Mouse (Mus musculus) kidney, adult 2 months (tissue): ENCODE data around the gene Prn. TPM values are rescaled to one million over a fixed set of nuclear protein-coding genes. Genes with fewer than 3 reads are reported as not detected.
A peak's percentile ranks its signal among the peaks of the same experiment; 100 is the strongest.

Experiments used
- DNase-seq: peaks from one replicate; pipeline ENCODE4 v3.0.0; 2021
- H3K27ac ChIP-seq: fragments of 200-500 bp; 2 replicates; pipeline ENCODE4 v1.5.1; 2012; ENCODE audit warnings: low read depth, low read length, control low read depth, inconsistent platforms; ENCODE audit not compliant: insufficient read depth
- H3K27me3 ChIP-seq: fragments of 200-500 bp; replicated peaks from 2 replicates; pipeline ENCODE4 v1.6.1; 2012; ENCODE audit warnings: mild to moderate bottlenecking, moderate library complexity, low read length, inconsistent platforms; ENCODE audit not compliant: control insufficient read depth, insufficient read depth
- H3K36me3 ChIP-seq: fragments of 200-500 bp; 2 replicates; pipeline ENCODE4 v1.6.1; 2012; ENCODE audit warnings: mild to moderate bottlenecking, moderate library complexity, low read length, inconsistent platforms; ENCODE audit not compliant: control insufficient read depth, insufficient read depth
- H3K4me1 ChIP-seq: fragments of 200-500 bp; 2 replicates; pipeline ENCODE4 v1.6.1; 2011; ENCODE audit warnings: low read length; ENCODE audit not compliant: control insufficient read depth, insufficient read depth
- H3K4me3 ChIP-seq: fragments of 200-500 bp; 2 replicates; pipeline ENCODE4 v1.5.1; 2011; ENCODE audit warnings: mild to moderate bottlenecking, low read depth, low read length, control low read depth; ENCODE audit not compliant: insufficient read depth
- CTCF ChIP-seq: fragments of 200-500 bp; conservative IDR thresholded peaks from 2 replicates; pipeline ENCODE4 v1.5.1; 2011; ENCODE audit warnings: low read depth, mild to moderate bottlenecking, control low read depth, low read length, moderate library complexity, mixed read lengths; ENCODE audit not compliant: insufficient read depth, insufficient read length
- POLR2A ChIP-seq: fragments of 200-500 bp; IDR thresholded peaks from one replicate; pipeline ENCODE4 v1.6.1; 2011; ENCODE audit warnings: low read depth, low read length, control low read depth
- WGBS: fragments of 180-500 bp; shearing (Covaris S2); methylation state at CpG from one replicate; pipeline ENCODE4 v1.1.7; 2018; 5-methylcytosine and 5-hydroxymethylcytosine counted together
- polyA plus RNA-seq: library from polyadenylated mRNA; depleted of rRNA; stranded (reverse); fragments of >200 nt; gene quantifications from 2 replicates; pipeline ENCODE4 v1.2.3, GENCODE M21; 2012

Gene Prn
- polyA plus RNA-seq, 1 experiment: not detected

DNA sequence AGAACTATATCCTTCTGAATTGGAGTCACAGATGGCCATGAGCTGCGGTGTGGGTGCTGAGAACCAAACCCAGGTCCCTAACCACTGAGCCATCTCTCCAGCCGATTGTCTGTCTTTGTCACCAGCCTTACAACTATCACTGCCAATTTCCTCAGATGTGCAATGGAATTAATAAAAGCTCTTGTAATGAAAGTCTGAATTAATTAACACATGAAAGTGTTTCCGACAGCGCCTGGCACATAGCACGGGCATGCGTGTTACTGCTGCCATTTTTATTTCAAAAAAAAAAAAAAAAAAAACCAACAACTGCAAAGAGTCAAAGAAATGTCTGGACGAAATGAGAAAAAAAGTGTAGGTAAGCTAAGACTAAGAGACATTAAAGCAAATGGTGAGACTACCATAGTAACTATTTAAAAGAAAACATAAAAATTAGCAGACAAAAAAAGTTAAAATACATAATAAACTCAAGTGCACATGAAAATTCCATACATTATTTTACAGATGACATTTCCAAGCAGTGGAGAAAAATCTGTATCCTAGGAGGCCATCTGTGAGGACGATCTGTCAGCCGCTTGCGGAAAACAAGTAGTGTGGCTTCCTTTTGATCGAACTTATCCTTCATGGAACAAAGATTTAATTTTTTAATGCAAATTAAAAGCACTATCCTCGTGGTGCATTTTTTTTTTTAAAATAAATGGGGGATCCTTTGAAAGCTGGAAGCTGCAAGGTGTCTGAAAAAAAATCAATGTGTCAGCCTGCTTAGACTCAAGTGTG is 12.2 kb upstream of the Prn start:
- TF ChIP-seq POLR2A: no peak
- TF ChIP-seq CTCF: no peak
- DNase-seq: no peak
- Histone ChIP-seq H3K4me1 (no peaks in the 10 kb centered on the region), H3K27me3 (no peaks in the 10 kb centered on the region), H3K36me3 (no peaks in the 10 kb centered on the region), H3K27ac (no peak overlapping the region), H3K4me3 (no peak overlapping the region)
- WGBS: 94% methylated on average over 12 of the region's 12 CpGs

GRCm38 (mm10) chr2:131902423-131902822 is 7.3 kb upstream of the Prn start:
- no peaks in the 10 kb centered on the region for H3K36me3 ChIP-seq
- H3K27me3 ChIP-seq: no peaks in the 10 kb centered on the region
- no peak for DNase-seq
- H3K4me1 ChIP-seq: no peaks in the 10 kb centered on the region
- H3K4me3 ChIP-seq: no peak overlapping the region
- WGBS: 50% methylated on average over 3 of the region's 3 CpGs
- no peak overlapping the region for H3K27ac ChIP-seq
- no peak for TF ChIP-seq CTCF
- TF ChIP-seq POLR2A: no peak

DNA sequence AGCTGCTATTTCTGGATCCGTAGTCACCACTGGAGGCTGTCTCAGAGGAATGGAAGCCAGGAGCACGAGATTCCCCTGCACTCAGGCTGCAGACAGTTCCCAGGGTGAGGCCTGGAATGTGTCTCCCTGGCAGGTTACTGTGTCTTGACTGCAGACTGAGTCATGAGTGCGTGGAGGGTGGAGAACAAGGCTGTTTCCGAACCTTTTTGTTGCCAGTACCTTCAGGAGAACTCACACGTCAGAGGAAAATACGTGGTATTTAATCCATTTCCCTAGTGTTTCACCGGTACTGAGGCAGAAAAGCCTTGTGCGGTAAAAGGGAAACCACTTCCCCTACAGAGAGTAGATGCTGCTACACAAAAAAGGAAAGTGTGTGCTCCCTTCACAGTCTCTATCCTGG is 6.9 kb upstream of the Prn start:
- no peak overlapping the region for H3K27ac ChIP-seq
- TF ChIP-seq CTCF: no peak
- TF ChIP-seq POLR2A: no peak
- no peak overlapping the region for H3K4me3 ChIP-seq
- no peaks in the 10 kb centered on the region for H3K36me3 ChIP-seq
- no peaks in the 10 kb centered on the region; the same call in 1 of the 2 replicates for H3K4me1 ChIP-seq
- no peak for DNase-seq
- WGBS: 46% methylated on average over 8 of the region's 8 CpGs
- H3K27me3 ChIP-seq: no peaks in the 10 kb centered on the region

DNA sequence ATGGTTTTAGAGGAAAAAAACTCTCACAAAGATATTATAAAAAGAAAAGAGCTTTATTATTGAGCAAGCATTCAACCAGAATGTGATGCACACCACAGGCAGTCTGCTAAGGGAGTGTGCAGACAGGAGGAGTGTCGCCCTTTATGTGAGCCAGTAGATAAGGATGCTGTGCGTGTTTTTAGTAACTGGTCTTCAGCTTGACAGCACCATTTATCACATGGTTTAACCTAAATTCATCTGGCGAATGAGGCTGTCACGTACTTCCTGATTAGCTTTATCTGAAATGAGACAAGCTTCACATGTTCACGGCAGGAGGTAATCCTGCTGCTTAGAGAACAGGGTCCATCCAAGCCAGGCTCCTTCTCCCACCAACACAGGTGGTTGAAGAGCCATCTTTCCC is 4.7 kb upstream of the Prn start:
- DNase-seq: no peak
- 70% methylated on average over 5 of the region's 5 CpGs for WGBS
- Histone ChIP-seq H3K27me3 (no peaks in the 10 kb centered on the region), H3K36me3 (no peaks in the 10 kb centered on the region), H3K4me1 (peaks cover 8% of the 10 kb centered on the region; the same call in 1 of the 2 replicates), H3K4me3 (no peak overlapping the region), H3K27ac (no peak overlapping the region)
- TF ChIP-seq CTCF: no peak
- TF ChIP-seq POLR2A: no peak

DNA sequence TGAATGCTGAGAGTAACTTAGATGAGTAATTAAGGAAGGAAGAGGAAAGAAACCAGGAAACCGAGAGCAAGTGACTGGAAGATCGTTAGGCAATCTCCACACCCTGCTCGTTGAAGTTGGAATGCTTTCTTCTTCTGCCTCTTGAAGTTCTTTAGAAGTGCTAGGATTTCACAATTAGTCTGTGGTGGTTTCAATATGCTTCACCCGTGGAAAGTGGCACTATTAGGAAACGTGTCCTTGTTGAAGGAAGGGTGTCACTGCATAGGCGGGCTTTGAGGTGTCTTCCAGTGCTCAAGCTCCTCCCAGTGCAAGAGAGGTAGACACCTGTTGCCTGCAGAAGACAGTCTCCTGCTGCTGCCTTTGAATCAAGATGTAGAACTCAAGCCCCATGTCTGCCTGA is 4.0 kb upstream of the Prn start:
- TF ChIP-seq POLR2A (no peak), CTCF (no peak)
- no peak overlapping the region for H3K27ac ChIP-seq
- H3K4me1 ChIP-seq: peaks cover 8% of the 10 kb centered on the region; the same call in 1 of the 2 replicates
- no peaks in the 10 kb centered on the region for H3K27me3 ChIP-seq
- no peak overlapping the region for H3K4me3 ChIP-seq
- 59% methylated on average over 6 of the region's 6 CpGs for WGBS
- DNase-seq: no peak
- no peaks in the 10 kb centered on the region for H3K36me3 ChIP-seq

DNA sequence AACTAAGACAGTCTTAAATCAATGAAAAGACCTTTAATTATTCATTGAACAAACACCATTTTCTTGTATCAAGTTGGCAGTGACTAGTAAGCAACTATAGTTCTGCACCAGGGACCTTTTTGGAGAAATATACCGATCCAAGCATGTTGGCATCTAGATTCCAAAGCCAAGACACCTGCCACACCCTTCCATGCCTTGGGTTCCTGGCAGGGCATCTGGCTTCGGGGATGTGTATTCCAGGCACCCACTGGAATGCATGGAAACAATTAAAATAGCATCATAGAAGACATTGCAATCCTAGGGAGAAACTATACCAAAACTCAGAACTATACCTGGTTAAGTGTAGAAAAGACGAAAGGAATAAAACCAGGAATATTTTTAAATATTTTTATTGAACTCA is 3.5 kb upstream of the Prn start:
- no peak overlapping the region for H3K27ac ChIP-seq
- peaks cover 8% of the 10 kb centered on the region; the same call in 1 of the 2 replicates for H3K4me1 ChIP-seq
- H3K27me3 ChIP-seq: no peaks in the 10 kb centered on the region
- no peaks in the 10 kb centered on the region for H3K36me3 ChIP-seq
- TF ChIP-seq CTCF (no peak), POLR2A (no peak)
- H3K4me3 ChIP-seq: no peak overlapping the region
- no peak for DNase-seq
- WGBS: 93% methylated on average over 3 of the region's 3 CpGs

- Histone ChIP-seq H3K36me3 (no peaks in the 10 kb centered on the region), H3K27me3 (no peaks in the 10 kb centered on the region), H3K27ac (no peak overlapping the region), H3K4me3 (no peak overlapping the region), H3K4me1 (peaks cover 8% of the 10 kb centered on the region; the same call in 1 of the 2 replicates)
- TF ChIP-seq POLR2A (no peak), CTCF (no peak)
- DNase-seq: peak; percentile 72
- 50% methylated on average over 1 of the region's 1 CpGs for WGBS
These were observed 2.9 kb upstream of the Prn start for GRCm38 (mm10) chr2:131906846-131907245.
